Mouse (Mus musculus): Measurements from ENCODE around the gene Ripk4. TPM values are rescaled to one million over a fixed set of nuclear protein-coding genes. Genes with fewer than 3 reads are reported as not detected.

The Ripk4 gene
- total RNA-seq, 2 experiments from 2014 or later: 0.16 TPM; not detected in 1

GRCm38 (mm10) chr16:97748421-97748820 is 15.2 kb downstream of the Ripk4 start:
- no peak for DNase-seq (ENCODE audit: low spot score)
- intact Hi-C loops (cut with DNase I): no loop called here

GRCm38 (mm10) chr16:97738030-97738429 is 25.6 kb downstream of the Ripk4 start:
- intact Hi-C loops (cut with DNase I): no loop called here
- peak; percentile 13 for DNase-seq (ENCODE audit: low spot score)

GRCm38 (mm10) chr16:97736562-97736961 is 27.0 kb downstream of the Ripk4 start:
- intact Hi-C loops (cut with DNase I): no loop called here
- no peak for DNase-seq (ENCODE audit: low spot score)

GRCm38 (mm10) chr16:97734760-97735322 is 28.7 kb downstream of the Ripk4 start:
- no peak for DNase-seq (ENCODE audit: low spot score)
- intact Hi-C loops (cut with DNase I): no loop called here

- no peak for DNase-seq (ENCODE audit: low spot score)
- intact Hi-C loops (cut with DNase I): no loop called here
These were observed 30.0 kb downstream of the Ripk4 start for GRCm38 (mm10) chr16:97733599-97733998.

GRCm38 (mm10) chr16:97730321-97730720 is 33.3 kb downstream of the Ripk4 start:
- DNase-seq (ENCODE audit: low spot score): no peak
- intact Hi-C loops (cut with DNase I): no loop called here

- intact Hi-C loops (cut with DNase I): no loop called here
- no peak for DNase-seq (ENCODE audit: low spot score)
These were observed 37.2 kb downstream of the Ripk4 start for GRCm38 (mm10) chr16:97726436-97726835.

GRCm38 (mm10) chr16:97720093-97720492 is 43.5 kb downstream of the Ripk4 start:
- intact Hi-C loops (cut with DNase I): no loop called here
- no peak for DNase-seq (ENCODE audit: low spot score)

- intact Hi-C loops (cut with DNase I): no loop called here
These were observed 44.1 kb downstream of the Ripk4 start for GRCm38 (mm10) chr16:97719392-97719983.

GRCm38 (mm10) chr16:97716567-97716966 is 47.0 kb downstream of the Ripk4 start:
- intact Hi-C loops (cut with DNase I): no loop called here
- DNase-seq (ENCODE audit: low spot score): no peak

More at GRCm38 (mm10) chr16:97719392-97719983, 44.1 kb downstream of the Ripk4 start:
- DNase-seq (ENCODE audit: low spot score): no peak

GRCm38 (mm10) chr16:97712129-97712528 is 51.5 kb downstream of the Ripk4 start:
- no peak for DNase-seq (ENCODE audit: low spot score)
- intact Hi-C loops (cut with DNase I): no loop called here

GRCm38 (mm10) chr16:97701871-97702270 is 61.7 kb downstream of the Ripk4 start:
- intact Hi-C loops (cut with DNase I): no loop called here
- no peak for DNase-seq (ENCODE audit: low spot score)

GRCm38 (mm10) chr16:97697769-97698168 is 65.8 kb downstream of the Ripk4 start:
- no peak for DNase-seq (ENCODE audit: low spot score)
- intact Hi-C loops (cut with DNase I): no loop called here

GRCm38 (mm10) chr16:97695709-97696108 is 67.9 kb downstream of the Ripk4 start:
- intact Hi-C loops (cut with DNase I): no loop called here
- no peak for DNase-seq (ENCODE audit: low spot score)

Other genes starting within 250 kb of the Ripk4 start
- gene Fam3b, start 249.0 kb downstream of the Ripk4 start, total RNA-seq (2021): not detected
- gene Tmprss2, start 152.6 kb downstream of the Ripk4 start, total RNA-seq (2021): not detected
- 1 to 10 TPM; 5.1 TPM for gene Prdm15, start 88.1 kb upstream of the Ripk4 start, total RNA-seq (2021)
- 10 to 100 TPM; 20.2 to 25.2 TPM for gene C2cd2, start 198.8 kb upstream of the Ripk4 start, total RNA-seq (2021)
- 10 to 100 TPM in 1 of 2 experiments, 1 to 10 TPM in 1; 7.0 to 10.9 TPM for gene Zbtb21, start 198.8 kb upstream of the Ripk4 start, total RNA-seq (2021)
- 1 to 10 TPM; 3.7 to 4.5 TPM for gene B230307C23Rik, start 233.5 kb upstream of the Ripk4 start, total RNA-seq (2021)